Comparison of ENCODE assay signal across 8 mouse cellular contexts in genomic region chr9:68653211-68654038, GRCm38 (mm10). TPM values are rescaled to one million over a fixed set of nuclear protein-coding genes. Genes with fewer than 3 reads are reported as not detected.
A peak's percentile ranks its signal among the peaks of the same experiment; 100 is the strongest.
DNase-seq lines count a peak whose midpoint lies in the region; ATAC-seq and TF ChIP-seq lines count a peak whose summit lies in the region.

TSS of gene Rora (plus strand) at chr9:68653786.

- peak within 1 kb of the TSS; percentile 93 for H3K27ac ChIP-seq in hindbrain, embryonic 12.5 days
- H3K27ac ChIP-seq in lung, postnatal 0 days (ENCODE audit: low read length) = peak within 1 kb of the TSS; percentile 78

- no peaks in the 10 kb centered on the region; the same call in 1 of the 2 replicates for H3K27me3 ChIP-seq in hindbrain, embryonic 12.5 days
- H3K27me3 ChIP-seq in lung, postnatal 0 days (replicated peaks; ENCODE audit: insufficient read depth, low read length) = no peaks in the 10 kb centered on the region

- H3K4me1 ChIP-seq in hindbrain, embryonic 12.5 days = peaks cover 16% of the 10 kb centered on the region
- peaks cover 5% of the 10 kb centered on the region; the same call in 1 of the 2 replicates for H3K4me1 ChIP-seq in lung, postnatal 0 days (ENCODE audit: insufficient read depth, low read depth, low read length)

- no peak for TF ChIP-seq EP300 in lung, postnatal 0 days (IDR thresholded peaks at IDR 0.05)

- no peaks in the 10 kb centered on the region for H3K36me3 ChIP-seq in hindbrain, embryonic 12.5 days
- no peaks in the 10 kb centered on the region for H3K36me3 ChIP-seq in lung, postnatal 0 days (ENCODE audit: insufficient read depth, low read length)

- WGBS in hindbrain, embryonic 12.5 days = under 1% methylated on average over 57 of the region's 72 CpGs
- WGBS in lung, postnatal 0 days = 2% methylated on average over 67 of the region's 72 CpGs

- DNase-seq in adrenal gland, adult (ENCODE audit: inconsistent age in 2 of 2, low spot score in 1 of 2) = peak; percentile 82 to 93
- DNase-seq in cerebellum, postnatal 25 days = peak; percentile 84 to 89
- DNase-seq in frontal cortex, postnatal 36 days (ENCODE audit: low spot score in 2 of 2) = peak; percentile 59 to 64
- peak; percentile 28 to 56 for DNase-seq in layer of hippocampus, postnatal 25 days (ENCODE audit: extremely low spot score in 1 of 2, low spot score in 1 of 2)
- peak; percentile 89 for DNase-seq in lung, postnatal 0 days (ENCODE audit: low spot score)
- DNase-seq in right cerebral cortex, postnatal 10 days (ENCODE audit: low spot score in 2 of 2) = peak; percentile 81 to 83
- no peak for DNase-seq in thymus, postnatal 25 days

- H3K9me3 ChIP-seq in hindbrain, embryonic 12.5 days (replicated peaks) = no peaks in the 10 kb centered on the region
- H3K9me3 ChIP-seq in lung, postnatal 0 days (ENCODE audit: low read length) = no peaks in the 10 kb centered on the region

- peak; percentile 58 for TF ChIP-seq CTCF in lung, postnatal 0 days (IDR thresholded peaks at IDR 0.05)

- peak within 1 kb of the TSS; percentile 78 for H3K9ac ChIP-seq in hindbrain, embryonic 12.5 days
- H3K9ac ChIP-seq in lung, postnatal 0 days (replicated peaks; ENCODE audit: low read depth) = peak within 1 kb of the TSS; percentile 54; the same call in 1 of the 2 replicates

- ATAC-seq in hindbrain, embryonic 12.5 days (ENCODE audit: low FRiP score) = peak; percentile 78
- ATAC-seq in lung, postnatal 0 days = peak; percentile 84

- peak within 1 kb of the TSS; percentile 74 for H3K4me2 ChIP-seq in hindbrain, embryonic 12.5 days (replicated peaks)
- peak within 1 kb of the TSS; percentile 85 for H3K4me2 ChIP-seq in lung, postnatal 0 days (replicated peaks; ENCODE audit: low read depth, low read length)

- H3K4me3 ChIP-seq in hindbrain, embryonic 12.5 days = peak within 1 kb of the TSS; percentile 78
- H3K4me3 ChIP-seq in lung, postnatal 0 days (ENCODE audit: low read depth, low read length) = peak within 1 kb of the TSS; percentile 78

RNA-seq across cellular contexts. Expression of gene Rora, which starts in this region (rescaled TPM):
- polyA plus RNA-seq in hindbrain, embryonic 12.5 days (2016; fragmentation: Nextera tagmentation; extraction: Ambion mirVana) = 7.6 and 7.8 TPM in 2 replicates
- 10 to 100 TPM; 27.4 to 27.6 TPM for total RNA-seq in layer of hippocampus, postnatal 25 days (2021)
- 18.8 and 20.6 TPM in 2 replicates for polyA plus RNA-seq in lung, postnatal 0 days (2015; fragmentation: Nextera tagmentation; extraction: Ambion mirVana)
